Mouse (Mus musculus): ENCODE measurements at regions not wholly inside any gene's neighbourhood (a gene's known extent, or its start where the extent isn't known, plus 50 kb on each side); places are given as distances from the start of the nearest gene placed in this dataset.

DNA sequence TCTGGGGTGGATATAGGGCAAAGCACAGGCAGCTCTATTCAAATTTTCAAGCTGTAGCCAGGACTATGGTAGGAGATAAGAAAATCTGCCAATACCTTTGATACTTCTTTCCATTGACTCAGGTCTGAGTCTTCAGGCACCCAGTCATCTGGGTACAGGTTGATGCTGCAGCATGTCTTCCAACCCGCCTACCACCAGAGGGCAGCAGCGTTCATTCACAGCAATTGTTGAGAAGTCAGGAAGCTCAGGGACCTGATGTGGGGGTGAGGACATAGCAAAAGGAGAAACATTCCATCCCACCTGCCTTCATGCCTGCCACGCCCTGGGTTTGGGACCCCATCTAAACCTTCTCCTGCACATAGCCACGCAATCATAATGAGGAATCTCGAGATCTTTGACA is 118.2 kb upstream of the Gm21876 start:
- H3K27ac ChIP-seq (ENCODE audit: low read depth, low read length): no peak overlapping the region
- no peak for ATAC-seq
- no peak overlapping the region for H3K4me3 ChIP-seq (ENCODE audit: low read depth, low read length)
- H3K9ac ChIP-seq (ENCODE audit: low read depth, low read length): no peak overlapping the region
- H3K4me1 ChIP-seq (replicated peaks; ENCODE audit: control insufficient read depth, insufficient read depth, low read length): no peaks in the 10 kb centered on the region
- WGBS: 12% methylated on average over 5 of the region's 5 CpGs
- H3K27me3 ChIP-seq (replicated peaks; ENCODE audit: control insufficient read depth, insufficient read depth, low read length): no peaks in the 10 kb centered on the region
- H3K9me3 ChIP-seq (ENCODE audit: control insufficient read depth): no peaks in the 10 kb centered on the region
- no peaks in the 10 kb centered on the region for H3K36me3 ChIP-seq (ENCODE audit: control insufficient read depth, insufficient read depth)
- peak; percentile 76 for TF ChIP-seq CTCF (IDR thresholded peaks at IDR 0.05; ENCODE audit: low read depth)
- H3K4me2 ChIP-seq (replicated peaks; ENCODE audit: low read depth): no peak overlapping the region

DNA sequence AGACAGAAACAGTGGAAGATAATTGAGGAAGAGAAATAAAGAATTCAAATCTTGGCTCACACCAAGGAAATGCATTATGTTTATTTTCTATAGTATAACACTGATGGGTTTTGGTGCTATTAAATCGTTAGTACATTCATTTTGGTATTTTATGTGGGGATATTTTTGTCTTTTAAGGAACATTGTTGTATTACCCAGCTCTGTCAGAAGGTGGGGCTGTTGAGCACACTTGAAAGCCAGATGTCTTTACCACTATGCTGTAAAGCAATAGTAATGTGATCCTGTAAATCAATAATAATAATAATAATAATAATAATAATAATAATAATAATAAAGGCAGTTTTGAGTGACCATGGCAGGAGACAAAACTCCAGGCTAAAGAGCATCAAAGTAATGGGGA is 120.0 kb upstream of the Gm21876 start:
- no peaks in the 10 kb centered on the region for H3K36me3 ChIP-seq (ENCODE audit: control insufficient read depth, insufficient read depth)
- H3K4me1 ChIP-seq (replicated peaks; ENCODE audit: control insufficient read depth, insufficient read depth, low read length): no peaks in the 10 kb centered on the region
- no peak overlapping the region for H3K4me3 ChIP-seq (ENCODE audit: low read depth, low read length)
- H3K27me3 ChIP-seq (replicated peaks; ENCODE audit: control insufficient read depth, insufficient read depth, low read length): no peaks in the 10 kb centered on the region
- H3K9ac ChIP-seq (ENCODE audit: low read depth, low read length): no peak overlapping the region
- TF ChIP-seq CTCF (IDR thresholded peaks at IDR 0.05; ENCODE audit: low read depth): peak; percentile 40
- H3K27ac ChIP-seq (ENCODE audit: low read depth, low read length): no peak overlapping the region
- H3K9me3 ChIP-seq (ENCODE audit: control insufficient read depth): no peaks in the 10 kb centered on the region
- no peak overlapping the region for H3K4me2 ChIP-seq (replicated peaks; ENCODE audit: low read depth)
- ATAC-seq: no peak
- 30% methylated on average over 1 of the region's 1 CpGs for WGBS

DNA sequence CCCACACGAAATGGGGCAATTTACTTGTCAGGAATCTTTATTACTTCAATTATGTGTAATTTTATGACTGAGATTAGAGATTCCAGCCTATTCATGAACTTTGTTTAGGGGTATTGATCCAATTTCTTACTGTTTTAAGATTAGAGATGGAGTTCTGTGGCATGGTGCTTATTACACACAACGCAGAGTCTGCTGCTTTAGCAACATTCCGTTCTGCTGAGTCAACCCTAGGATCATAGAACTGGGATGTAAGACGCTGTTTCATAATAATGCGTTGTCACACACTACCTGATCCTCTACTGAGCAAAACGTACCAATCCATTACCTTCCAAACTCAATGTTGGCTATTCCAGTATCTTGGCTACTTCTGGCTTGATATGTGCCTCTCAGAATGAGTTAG is 121.9 kb upstream of the Gm21876 start:
- Histone ChIP-seq H3K4me2 (replicated peaks; ENCODE audit: low read depth) (no peak overlapping the region), H3K36me3 (ENCODE audit: control insufficient read depth, insufficient read depth) (no peaks in the 10 kb centered on the region), H3K9me3 (ENCODE audit: control insufficient read depth) (no peaks in the 10 kb centered on the region), H3K27me3 (replicated peaks; ENCODE audit: control insufficient read depth, insufficient read depth, low read length) (no peaks in the 10 kb centered on the region), H3K27ac (ENCODE audit: low read depth, low read length) (no peak overlapping the region), H3K4me3 (ENCODE audit: low read depth, low read length) (no peak overlapping the region), H3K4me1 (replicated peaks; ENCODE audit: control insufficient read depth, insufficient read depth, low read length) (no peaks in the 10 kb centered on the region), H3K9ac (ENCODE audit: low read depth, low read length) (no peak overlapping the region)
- ATAC-seq: peak; percentile 82
- WGBS: 51% methylated on average over 6 of the region's 6 CpGs
- TF ChIP-seq CTCF (IDR thresholded peaks at IDR 0.05; ENCODE audit: low read depth): no peak

DNA sequence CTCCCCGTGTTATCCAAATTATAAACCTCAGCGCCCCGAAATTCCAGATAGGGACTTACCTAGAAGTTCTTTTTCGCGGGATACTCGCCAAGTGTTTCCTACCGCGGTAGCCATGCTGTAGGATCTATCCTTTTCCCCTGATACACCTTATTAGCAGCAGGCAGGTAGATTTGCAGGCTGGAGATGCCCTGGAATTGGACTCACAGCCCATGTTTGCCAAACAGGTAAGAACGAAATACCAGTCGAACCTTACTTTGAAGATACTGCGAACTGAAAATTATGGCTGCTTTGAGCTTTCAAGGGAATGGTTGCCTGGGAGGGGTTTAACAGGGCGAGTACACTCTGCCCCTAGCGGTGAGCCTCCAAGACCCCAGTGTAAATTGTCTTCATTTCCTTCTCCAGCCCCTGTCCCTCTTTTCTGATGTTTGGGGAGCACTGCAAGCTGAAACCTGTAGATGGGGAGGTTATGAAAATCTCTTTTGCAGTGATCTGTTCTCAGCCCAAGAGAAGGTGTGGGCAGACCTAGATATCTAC is 149.8 kb upstream of the Agtr2 start:
- Histone ChIP-seq H3K27me3 (replicated peaks; ENCODE audit: control insufficient read depth, insufficient read depth, low read length) (no peaks in the 10 kb centered on the region), H3K9me3 (ENCODE audit: control insufficient read depth) (no peaks in the 10 kb centered on the region), H3K36me3 (ENCODE audit: control insufficient read depth, insufficient read depth) (no peaks in the 10 kb centered on the region), H3K4me3 (ENCODE audit: low read depth, low read length) (peak overlapping the region; percentile 35), H3K4me1 (replicated peaks; ENCODE audit: control insufficient read depth, insufficient read depth, low read length) (no peaks in the 10 kb centered on the region), H3K27ac (ENCODE audit: low read depth, low read length) (no peak overlapping the region), H3K4me2 (replicated peaks; ENCODE audit: low read depth) (peak overlapping the region; percentile 56), H3K9ac (ENCODE audit: low read depth, low read length) (no peak overlapping the region)
- 27% methylated on average over 13 of the region's 13 CpGs for WGBS
- ATAC-seq: no peak
- peak; percentile 56 for TF ChIP-seq CTCF (IDR thresholded peaks at IDR 0.05; ENCODE audit: low read depth)

DNA sequence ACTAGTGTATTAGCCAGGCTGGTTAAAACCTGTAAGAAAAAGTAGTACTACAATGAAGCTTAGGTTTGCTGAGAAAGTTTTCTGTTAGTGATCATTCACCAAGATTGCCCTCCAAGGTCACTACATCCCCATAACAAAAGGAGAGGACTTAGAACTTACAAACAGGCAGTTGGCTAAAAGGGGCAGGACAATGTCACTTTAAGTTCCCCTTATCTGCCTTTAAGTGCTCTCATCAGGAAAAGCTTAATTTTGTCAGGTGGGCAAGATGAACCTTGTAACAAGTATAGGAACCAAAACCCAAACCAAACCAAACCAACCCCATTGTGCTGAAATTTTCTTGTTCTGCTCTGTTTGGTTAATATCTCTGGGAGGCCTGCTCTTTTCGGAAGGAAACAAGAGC is 139.9 kb upstream of the Agtr2 start:
- no peak for ATAC-seq
- Histone ChIP-seq H3K27me3 (replicated peaks; ENCODE audit: control insufficient read depth, insufficient read depth, low read length) (no peaks in the 10 kb centered on the region), H3K4me1 (replicated peaks; ENCODE audit: control insufficient read depth, insufficient read depth, low read length) (no peaks in the 10 kb centered on the region), H3K9me3 (ENCODE audit: control insufficient read depth) (no peaks in the 10 kb centered on the region), H3K9ac (ENCODE audit: low read depth, low read length) (no peak overlapping the region), H3K4me2 (replicated peaks; ENCODE audit: low read depth) (no peak overlapping the region), H3K27ac (ENCODE audit: low read depth, low read length) (no peak overlapping the region), H3K4me3 (ENCODE audit: low read depth, low read length) (no peak overlapping the region), H3K36me3 (ENCODE audit: control insufficient read depth, insufficient read depth) (no peaks in the 10 kb centered on the region)
- TF ChIP-seq CTCF (IDR thresholded peaks at IDR 0.05; ENCODE audit: low read depth): no peak
- 53% methylated on average over 1 of the region's 1 CpGs for WGBS

DNA sequence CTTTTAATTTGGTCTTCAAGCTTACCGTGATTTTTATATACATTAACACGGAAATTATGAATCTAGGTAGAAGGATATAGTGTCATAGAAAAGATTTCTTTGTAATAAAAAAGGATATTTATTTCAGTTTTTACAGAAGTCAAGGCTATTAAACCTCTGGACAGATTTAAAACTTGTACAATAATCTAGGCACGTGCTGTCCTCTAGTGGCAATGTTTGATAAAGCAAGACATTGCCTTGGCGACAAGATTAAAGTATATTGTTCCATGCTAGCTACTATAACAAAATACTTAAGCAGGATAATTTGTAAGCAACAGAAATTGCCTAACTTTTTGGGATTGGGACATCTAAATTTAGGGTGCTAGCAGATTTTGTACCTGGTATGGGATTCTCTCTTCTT is 133.8 kb upstream of the Agtr2 start:
- H3K4me3 ChIP-seq (ENCODE audit: low read depth, low read length): no peak overlapping the region
- TF ChIP-seq CTCF (IDR thresholded peaks at IDR 0.05; ENCODE audit: low read depth): peak; percentile 70
- no peak overlapping the region for H3K4me2 ChIP-seq (replicated peaks; ENCODE audit: low read depth)
- H3K27ac ChIP-seq (ENCODE audit: low read depth, low read length): no peak overlapping the region
- no peaks in the 10 kb centered on the region for H3K36me3 ChIP-seq (ENCODE audit: control insufficient read depth, insufficient read depth)
- no peak overlapping the region for H3K9ac ChIP-seq (ENCODE audit: low read depth, low read length)
- H3K27me3 ChIP-seq (replicated peaks; ENCODE audit: control insufficient read depth, insufficient read depth, low read length): no peaks in the 10 kb centered on the region
- no peaks in the 10 kb centered on the region for H3K9me3 ChIP-seq (ENCODE audit: control insufficient read depth)
- no peak for ATAC-seq
- WGBS: 37% methylated on average over 4 of the region's 4 CpGs
- H3K4me1 ChIP-seq (replicated peaks; ENCODE audit: control insufficient read depth, insufficient read depth, low read length): no peaks in the 10 kb centered on the region

DNA sequence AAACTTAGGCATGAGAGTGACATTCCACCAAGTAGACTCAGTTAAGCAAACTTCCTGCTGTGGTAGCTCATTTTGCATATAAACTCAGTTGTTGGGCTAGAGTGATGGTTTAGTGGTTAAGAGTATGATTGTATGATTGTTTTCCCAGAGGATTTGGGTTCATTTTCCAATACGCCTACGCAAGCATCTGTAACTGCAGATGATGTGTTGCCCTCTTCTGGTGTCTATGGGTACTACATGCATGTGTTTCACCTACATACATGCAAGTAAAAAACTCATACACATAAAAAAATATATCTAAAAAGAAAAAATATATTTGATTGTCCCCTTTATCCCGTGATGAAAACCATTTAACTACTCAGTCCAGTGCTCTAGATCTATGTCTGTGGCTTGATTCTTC is 132.0 kb upstream of the Agtr2 start:
- H3K4me3 ChIP-seq (ENCODE audit: low read depth, low read length): no peak overlapping the region
- peak; percentile 57 for TF ChIP-seq CTCF (IDR thresholded peaks at IDR 0.05; ENCODE audit: low read depth)

More for the DNA sequence above, 132.0 kb upstream of the Agtr2 start:
- Histone ChIP-seq H3K4me2 (replicated peaks; ENCODE audit: low read depth) (no peak overlapping the region), H3K9me3 (ENCODE audit: control insufficient read depth) (no peaks in the 10 kb centered on the region), H3K36me3 (ENCODE audit: control insufficient read depth, insufficient read depth) (no peaks in the 10 kb centered on the region), H3K27ac (ENCODE audit: low read depth, low read length) (no peak overlapping the region), H3K4me1 (replicated peaks; ENCODE audit: control insufficient read depth, insufficient read depth, low read length) (no peaks in the 10 kb centered on the region), H3K27me3 (replicated peaks; ENCODE audit: control insufficient read depth, insufficient read depth, low read length) (no peaks in the 10 kb centered on the region), H3K9ac (ENCODE audit: low read depth, low read length) (no peak overlapping the region)
- WGBS: 53% methylated on average over 3 of the region's 3 CpGs
- no peak for ATAC-seq
